Mouse (Mus musculus) kidney, postnatal 14 days (tissue): ENCODE data around the gene Mpdu1.
"Not testable (repeated sequence)": the region's sequence is repeated elsewhere in the genome, so short reads cannot be mapped to it uniquely, and the experiment has no call there.

Experiments
- DNase-seq: peaks from one replicate; pipeline ENCODE4 v3.0.0; 2022; ENCODE audit warnings: mixed read lengths

The Mpdu1 gene

GRCm38 (mm10) chr11:69663795-69664194, 1.4 kb upstream of the Mpdu1 start:
- no peak for DNase-seq

- no peak for DNase-seq
These were observed 677 bp upstream of the Mpdu1 start for GRCm38 (mm10) chr11:69662967-69663671.

- DNase-seq: peak; percentile 33
These were observed 1.1 kb downstream of the Mpdu1 start for GRCm38 (mm10) chr11:69661221-69661881.

- DNase-seq: no peak
These were observed 5.0 kb downstream of the Mpdu1 start for GRCm38 (mm10) chr11:69657462-69657881.

GRCm38 (mm10) chr11:69656617-69657461, 5.6 kb downstream of the Mpdu1 start:
- peak; percentile 48 for DNase-seq

- DNase-seq: no peak
These were observed 6.4 kb downstream of the Mpdu1 start for GRCm38 (mm10) chr11:69656065-69656455.

GRCm38 (mm10) chr11:69655264-69656064, 7.0 kb downstream of the Mpdu1 start, which contains the start of gene Sox15:
Sox15 (plus strand) TSS chr11:69655314.
- peak; percentile 83 for DNase-seq

- DNase-seq: no peak
These were observed 7.7 kb downstream of the Mpdu1 start for GRCm38 (mm10) chr11:69654760-69655159.

GRCm38 (mm10) chr11:69653399-69653798, 9.0 kb downstream of the Mpdu1 start:
- no peak for DNase-seq

GRCm38 (mm10) chr11:69645860-69646259, 16.6 kb downstream of the Mpdu1 start:
- DNase-seq: no peak

- no peak for DNase-seq
These were observed 27.0 kb downstream of the Mpdu1 start for GRCm38 (mm10) chr11:69635471-69635870.

GRCm38 (mm10) chr11:69633128-69633866, 29.1 kb downstream of the Mpdu1 start:
- DNase-seq: no peak

- peak; percentile 100 for DNase-seq
These were observed 30.0 kb downstream of the Mpdu1 start, which contains the start of gene Fxr2 for GRCm38 (mm10) chr11:69632284-69633089. Fxr2 (plus strand) TSS chr11:69632990.

- DNase-seq: peak; percentile 29
These were observed 32.6 kb downstream of the Mpdu1 start for GRCm38 (mm10) chr11:69629802-69630201.

GRCm38 (mm10) chr11:69628286-69628685, 34.2 kb downstream of the Mpdu1 start:
- peak; percentile 83 for DNase-seq

- not testable (repeated sequence) for DNase-seq
These were observed 38.1 kb downstream of the Mpdu1 start for GRCm38 (mm10) chr11:69624339-69624738.

GRCm38 (mm10) chr11:69623006-69623405, 39.4 kb downstream of the Mpdu1 start:
- no peak for DNase-seq

- DNase-seq: peak; percentile 30
These were observed 40.0 kb downstream of the Mpdu1 start for GRCm38 (mm10) chr11:69622406-69622805.

GRCm38 (mm10) chr11:69621571-69622268, 40.7 kb downstream of the Mpdu1 start, which contains the start of gene Sat2:
Sat2 (plus strand) TSS chr11:69622024.
- peak; percentile 77 for DNase-seq
